In genomic region chr14:24213336-24213735, GRCm38 (mm10) we compare ENCODE assay signal across 9 mouse cellular contexts. TPM values are rescaled to one million over a fixed set of nuclear protein-coding genes. Genes with fewer than 3 reads are reported as not detected.
DNase-seq lines count a peak whose midpoint lies in the region; ATAC-seq and TF ChIP-seq lines count a peak whose summit lies in the region.
"Had no signal": no experiment of that assay in that cellular context is flagged by ENCODE, and none has a peak within 500 bp of the region (broad histone marks: within the 10 kb centered on the region; RNA-seq: fewer than 3 reads in every experiment).

No protein-coding gene starts in this region.

- H3K27me3 ChIP-seq in midbrain, embryonic 15.5 days (replicated peaks), result no peaks in the 10 kb centered on the region

- no peak overlapping the region for H3K9ac ChIP-seq in midbrain, embryonic 15.5 days
- H3K9ac ChIP-seq: liver, embryonic 15.5 days had no signal

- H3K4me3 ChIP-seq in layer of hippocampus, adult 2 months, result no peak overlapping the region
- no peak overlapping the region for H3K4me3 ChIP-seq in midbrain, embryonic 15.5 days
- H3K4me3 ChIP-seq: liver, embryonic 15.5 days had no signal

- 86% methylated on average over 2 of the region's 2 CpGs for WGBS in midbrain, embryonic 15.5 days

- TF ChIP-seq CTCF in layer of hippocampus, adult 2 months (conservative IDR thresholded peaks at IDR 0.05), result no peak

- H3K36me3 ChIP-seq in midbrain, embryonic 15.5 days (replicated peaks), result no peaks in the 10 kb centered on the region
- H3K36me3 ChIP-seq: liver, embryonic 15.5 days had no signal

- peak; percentile 38 for DNase-seq in adrenal gland, adult 2 months
- no peak for DNase-seq in adrenal gland, postnatal 25 days
- DNase-seq in layer of hippocampus, adult 2 months (ENCODE audit: low spot score in 2 of 2), result no peak
- no peak for DNase-seq in layer of hippocampus, adult 18-20 months (ENCODE audit: low spot score in 2 of 2)
- no peak for DNase-seq in right cerebral cortex, adult 2 months (ENCODE audit: low spot score in 2 of 2)
- no peak for DNase-seq in urinary bladder, postnatal 4 days (ENCODE audit: low spot score in 2 of 2)

- H3K9me3 ChIP-seq in midbrain, embryonic 15.5 days, result no peaks in the 10 kb centered on the region
- H3K9me3 ChIP-seq: liver, embryonic 15.5 days had no signal

- peaks cover 60% of the 10 kb centered on the region for H3K4me1 ChIP-seq in midbrain, embryonic 15.5 days

- ATAC-seq in granulocyte monocyte progenitor cell, adult 5-6 weeks (replicated peaks; ENCODE audit: poor library complexity, severe bottlenecking), result peak; percentile 85
- ATAC-seq in midbrain, embryonic 15.5 days (replicated peaks), result no peak

- no peak overlapping the region for H3K4me2 ChIP-seq in midbrain, embryonic 15.5 days
- H3K4me2 ChIP-seq: liver, embryonic 15.5 days had no signal

- peak overlapping the region; percentile 81 for H3K27ac ChIP-seq in layer of hippocampus, adult 2 months
- peak overlapping the region; percentile 45; the same call in 1 of the 2 replicates for H3K27ac ChIP-seq in midbrain, embryonic 15.5 days
- H3K27ac ChIP-seq: liver, embryonic 15.5 days had no signal

RNA-seq across cellular contexts. Expression of gene Dlg5, which starts 32.4 kb away (rescaled TPM):
- 10 to 100 TPM; 44.5 to 48.6 TPM for total RNA-seq in adrenal gland, adult 2 months (2021)
- polyA plus RNA-seq in adrenal gland, adult 2 months (2012; rRNA removed), result 65.2 and 72.1 TPM in 2 replicates
- 66.6 and 85.5 TPM in 2 replicates for total RNA-seq in adrenal gland, postnatal 25 days (2021)
- 10 to 100 TPM; 62.7 to 64.0 TPM for total RNA-seq in layer of hippocampus, adult 2 months (2021)
- total RNA-seq in layer of hippocampus, adult 18-20 months (2021), result 10 to 100 TPM; 58.1 to 63.6 TPM
- not detected in 2 replicates for total RNA-seq in granulocyte monocyte progenitor cell, adult 5-6 weeks (2014; fragmentation: Nextera tagmentation)
- total RNA-seq in granulocyte monocyte progenitor cell, adult 5-6 weeks (2017), result not detected in 2 replicates
- polyA plus RNA-seq in midbrain, embryonic 15.5 days (2015; fragmentation: Nextera tagmentation; extraction: Ambion mirVana), result 21.9 and 22.9 TPM in 2 replicates

Comparison
In these comparisons a context has a peak if more than half of its experiments do, and no peak if none do; other contexts are left out.
1. RNA of gene Dlg5, which starts 32.4 kb away (total RNA-seq): 66.6 to 85.5 TPM in adrenal gland, postnatal 25 days, 62.7 to 64.0 TPM in layer of hippocampus, adult 2 months, 58.1 to 63.6 TPM in layer of hippocampus, adult 18-20 months and 44.5 to 48.6 TPM in adrenal gland, adult 2 months; not detected in granulocyte monocyte progenitor cell, adult 5-6 weeks; every median in the first group is over 10 times any median in the second.